Mouse (Mus musculus): ENCODE measurements around the gene Chd4.

DNA sequence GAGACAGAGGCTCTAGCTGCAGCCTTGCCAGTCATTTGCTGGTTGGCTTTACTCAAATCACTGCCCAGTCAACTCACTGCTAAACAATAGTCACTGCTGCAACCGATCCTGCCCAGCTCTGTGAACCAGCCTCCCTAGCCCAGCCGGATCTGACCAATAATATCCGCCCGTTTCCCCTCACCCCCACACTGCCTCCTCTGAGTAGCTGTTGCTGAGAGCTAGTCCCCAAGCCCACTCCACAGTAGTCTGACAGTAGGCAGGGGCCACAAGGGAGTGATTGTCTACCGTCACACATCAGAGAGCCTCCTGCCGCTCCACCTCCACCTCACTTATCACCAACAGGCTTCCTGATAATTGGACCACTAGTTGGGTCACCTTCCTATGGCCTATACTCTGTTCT lies 34.3 kb upstream of the Chd4 start:
- TF ChIP-seq TAL1 (IDR thresholded peaks at IDR 0.05; ENCODE audit: low read length): no peak
- no peak for TF ChIP-seq GATA1 (IDR thresholded peaks at IDR 0.05; ENCODE audit: low read length)
